Mouse (Mus musculus) lung, postnatal 0 days (tissue): ENCODE results near the gene Efcab2. TPM values are rescaled to one million over a fixed set of nuclear protein-coding genes. Genes with fewer than 3 reads are reported as not detected.
A peak's percentile ranks its signal among the peaks of the same experiment; 100 is the strongest.

Source experiments
- ATAC-seq: fragments of 200-750 bp; cut with Nextera tagmentation; 2 replicates; pipeline ENCODE4 v1.8.0; 2017; ENCODE audit warnings: moderate library complexity
- DNase-seq: peaks from one replicate; pipeline ENCODE4 v3.0.0-alpha.2; 2016; ENCODE audit warnings: low spot score
- H3K27ac ChIP-seq: fragments of 300-500 bp; sonication (generic); 2 replicates; pipeline ENCODE4 v1.5.1; 2014; ENCODE audit warnings: antibody characterized with exemption, mild to moderate bottlenecking, low read length, mixed read lengths
- H3K27me3 ChIP-seq: fragments of 300-500 bp; sonication (generic); replicated peaks from 2 replicates; pipeline ENCODE4 v1.6.1; 2014; ENCODE audit warnings: low read length, mixed read lengths; ENCODE audit not compliant: insufficient read depth
- H3K36me3 ChIP-seq: fragments of 300-500 bp; sonication (generic); 2 replicates; pipeline ENCODE4 v1.6.1; 2014; ENCODE audit warnings: low read length, mixed read lengths; ENCODE audit not compliant: insufficient read depth
- H3K4me1 ChIP-seq: fragments of 300-500 bp; sonication (generic); 2 replicates; pipeline ENCODE4 v1.6.1; 2014; ENCODE audit warnings: antibody characterized with exemption, low read depth, low read length, mixed read lengths; ENCODE audit not compliant: insufficient read depth
- H3K4me2 ChIP-seq: fragments of 300-500 bp; sonication (generic); replicated peaks from 2 replicates; pipeline ENCODE4 v1.6.1; 2014; ENCODE audit warnings: low read depth, mild to moderate bottlenecking, low read length, moderate library complexity, mixed read lengths
- H3K4me3 ChIP-seq: fragments of 300-500 bp; sonication (generic); 2 replicates; pipeline ENCODE4 v1.5.1; 2014; ENCODE audit warnings: low read depth, low read length
- H3K9ac ChIP-seq: fragments of 300-500 bp; sonication (generic); replicated peaks from 2 replicates; pipeline ENCODE4 v1.6.1; 2014; ENCODE audit warnings: low read depth, mild to moderate bottlenecking
- H3K9me3 ChIP-seq: fragments of 300-500 bp; sonication (generic); 2 replicates; pipeline ENCODE4 v1.6.1; 2016; ENCODE audit warnings: low read length, mixed read lengths
- CTCF ChIP-seq: IDR thresholded peaks from 2 replicates; pipeline ENCODE4 v1.5.1; 2016; ENCODE audit warnings: antibody characterized with exemption, mild to moderate bottlenecking
- EP300 ChIP-seq: IDR thresholded peaks from 2 replicates; pipeline ENCODE4 v1.6.1; 2016; ENCODE audit warnings: antibody characterized with exemption, mild to moderate bottlenecking, control low read depth
- WGBS: fragments of 180-500 bp; shearing (Covaris S2); extraction: QIAGEN DNeasy Blood & Tissue Kit; methylation state at CpG from one replicate; pipeline ENCODE4 v1.1.7; 2014; 5-methylcytosine and 5-hydroxymethylcytosine counted together
- polyA plus RNA-seq: library from polyadenylated mRNA; unstranded; fragments of >200 nt; fragmentation: Nextera tagmentation; extraction: Ambion mirVana; gene quantifications from 2 replicates; pipeline ENCODE4 v1.2.1, GENCODE M21; 2015

Gene Efcab2
- polyA plus RNA-seq, 1 experiment from 2014 or later: 5.3 TPM

- no peak overlapping the region for H3K9ac ChIP-seq
- H3K9me3 ChIP-seq: no peaks in the 10 kb centered on the region
- no peak overlapping the region for H3K27ac ChIP-seq
- no peaks in the 10 kb centered on the region for H3K36me3 ChIP-seq
- H3K4me2 ChIP-seq: no peak overlapping the region
- TF ChIP-seq EP300: no peak
- TF ChIP-seq CTCF: no peak
- WGBS: 74% methylated on average over 3 of the region's 3 CpGs
- H3K27me3 ChIP-seq: no peaks in the 10 kb centered on the region
- ATAC-seq (no peak), DNase-seq (no peak)
- H3K4me3 ChIP-seq: no peak overlapping the region
- H3K4me1 ChIP-seq: no peaks in the 10 kb centered on the region
Measured at GRCm38 (mm10) chr1:178378115-178378514, 27.8 kb upstream of the Efcab2 start.

DNA sequence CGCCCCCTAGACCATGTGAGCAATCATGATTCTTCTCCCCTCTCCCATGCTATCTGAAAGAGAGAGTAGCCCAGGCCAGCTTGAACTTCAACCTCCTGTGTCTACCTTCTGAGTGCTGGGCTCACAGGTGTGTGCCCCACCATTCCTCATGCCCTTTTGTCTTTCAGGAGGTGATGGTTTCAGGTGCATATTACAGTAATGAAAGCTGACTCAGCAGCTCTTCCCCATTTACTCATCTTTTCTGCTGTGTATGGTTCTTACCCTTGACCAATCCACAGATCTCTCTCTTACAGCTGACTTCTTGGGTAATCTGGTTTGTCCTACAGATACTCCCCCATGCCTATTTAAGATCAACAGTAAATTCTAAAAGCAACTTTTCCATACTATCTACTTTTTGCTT is 26.7 kb upstream of the Efcab2 start:
- H3K9me3 ChIP-seq: no peaks in the 10 kb centered on the region
- no peak for DNase-seq
- no peak overlapping the region for H3K27ac ChIP-seq
- TF ChIP-seq EP300 (no peak), CTCF (no peak)
- H3K4me1 ChIP-seq: no peaks in the 10 kb centered on the region
- H3K36me3 ChIP-seq: no peaks in the 10 kb centered on the region
- WGBS: 86% methylated on average over 1 of the region's 1 CpGs
- no peak for ATAC-seq
- no peak overlapping the region for H3K9ac ChIP-seq
- H3K4me3 ChIP-seq: no peak overlapping the region
- H3K27me3 ChIP-seq: no peaks in the 10 kb centered on the region
- no peak overlapping the region for H3K4me2 ChIP-seq

GRCm38 (mm10) chr1:178382165-178382564 is 23.7 kb upstream of the Efcab2 start:
- peak; percentile 54 for DNase-seq
- Histone ChIP-seq H3K9ac (no peak overlapping the region), H3K4me1 (no peaks in the 10 kb centered on the region), H3K27me3 (no peaks in the 10 kb centered on the region), H3K4me2 (no peak overlapping the region), H3K27ac (no peak overlapping the region), H3K9me3 (no peaks in the 10 kb centered on the region), H3K36me3 (no peaks in the 10 kb centered on the region), H3K4me3 (no peak overlapping the region)
- no peak for TF ChIP-seq CTCF
- no peak for TF ChIP-seq EP300
- peak; percentile 71 for ATAC-seq

GRCm38 (mm10) chr1:178388802-178389201 is 17.1 kb upstream of the Efcab2 start:
- Histone ChIP-seq H3K4me2 (no peak overlapping the region), H3K4me1 (no peaks in the 10 kb centered on the region), H3K27ac (no peak overlapping the region), H3K36me3 (no peaks in the 10 kb centered on the region), H3K9ac (no peak overlapping the region), H3K4me3 (no peak overlapping the region), H3K9me3 (no peaks in the 10 kb centered on the region), H3K27me3 (no peaks in the 10 kb centered on the region)
- DNase-seq (no peak), ATAC-seq (no peak)
- TF ChIP-seq CTCF (no peak), EP300 (no peak)
- WGBS: 77% methylated on average over 4 of the region's 4 CpGs

DNA sequence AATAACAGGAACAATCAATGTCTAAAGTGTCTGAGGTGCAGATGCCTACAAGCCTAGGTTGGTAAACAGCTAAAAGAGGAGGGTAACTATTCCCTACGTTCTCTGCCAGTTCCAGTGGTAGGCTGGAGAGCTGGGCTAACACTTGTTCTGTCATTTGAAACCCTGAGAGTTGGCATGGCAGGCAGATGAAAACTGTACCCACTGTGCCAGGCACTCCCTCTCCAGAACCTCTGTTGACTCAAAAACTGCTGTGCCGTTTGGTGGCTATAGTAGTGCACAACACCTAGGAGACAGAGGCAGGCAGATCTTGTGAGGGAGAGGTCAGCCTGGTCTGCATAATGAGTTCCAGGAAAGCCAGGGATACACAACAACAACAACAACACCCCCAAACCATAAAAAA is 16.5 kb upstream of the Efcab2 start:
- H3K4me2 ChIP-seq: no peak overlapping the region
- H3K9ac ChIP-seq: no peak overlapping the region
- H3K27ac ChIP-seq: no peak overlapping the region
- no peaks in the 10 kb centered on the region for H3K9me3 ChIP-seq
- H3K4me3 ChIP-seq: no peak overlapping the region
- ATAC-seq (no peak), DNase-seq (no peak)
- 51% methylated on average over 2 of the region's 2 CpGs for WGBS
- H3K27me3 ChIP-seq: no peaks in the 10 kb centered on the region
- H3K4me1 ChIP-seq: no peaks in the 10 kb centered on the region
- H3K36me3 ChIP-seq: no peaks in the 10 kb centered on the region
- no peak for TF ChIP-seq CTCF
- TF ChIP-seq EP300: no peak

GRCm38 (mm10) chr1:178392970-178393369 is 12.9 kb upstream of the Efcab2 start:
- H3K4me1 ChIP-seq: no peaks in the 10 kb centered on the region

GRCm38 (mm10) chr1:178395091-178395490 is 10.8 kb upstream of the Efcab2 start:
- WGBS: 78% methylated on average over 6 of the region's 6 CpGs
- no peaks in the 10 kb centered on the region for H3K27me3 ChIP-seq
- no peak overlapping the region for H3K4me3 ChIP-seq
- no peak for TF ChIP-seq CTCF
- ATAC-seq: no peak
- H3K4me2 ChIP-seq: no peak overlapping the region
- DNase-seq: no peak
- H3K27ac ChIP-seq: no peak overlapping the region
- H3K9me3 ChIP-seq: no peaks in the 10 kb centered on the region
- H3K9ac ChIP-seq: no peak overlapping the region
- H3K4me1 ChIP-seq: no peaks in the 10 kb centered on the region
- H3K36me3 ChIP-seq: no peaks in the 10 kb centered on the region

More at GRCm38 (mm10) chr1:178392970-178393369, 12.9 kb upstream of the Efcab2 start:
- Histone ChIP-seq H3K9me3 (no peaks in the 10 kb centered on the region), H3K4me2 (no peak overlapping the region), H3K27ac (no peak overlapping the region), H3K27me3 (no peaks in the 10 kb centered on the region), H3K36me3 (no peaks in the 10 kb centered on the region), H3K9ac (no peak overlapping the region), H3K4me3 (no peak overlapping the region)
- WGBS: 58% methylated on average over 5 of the region's 5 CpGs
- ATAC-seq (no peak), DNase-seq (no peak)
- TF ChIP-seq CTCF (no peak), EP300 (no peak)
